Mouse (Mus musculus) MEL (cell line): ENCODE results near the gene Commd4.

Source experiments
- CTCF ChIP-seq, 3 experiments: IDR thresholded peaks in 2 of 3; conservative IDR thresholded peaks in 1 of 3; 2 replicates each; pipeline ENCODE4 v1.5.1; 2011 to 2012; ENCODE audit warnings: low read length in 3 of 3, low read depth in 2 of 3, mild to moderate bottlenecking in 2 of 3, improper control_type of control experiment in 1 of 3, inconsistent platforms in 1 of 3, mixed read lengths in 1 of 3, moderate library complexity in 1 of 3; ENCODE audit not compliant: control insufficient read depth in 1 of 3, insufficient read depth in 1 of 3, poor library complexity in 1 of 3, severe bottlenecking in 1 of 3
- GABPA ChIP-seq: IDR thresholded peaks from 2 replicates; pipeline ENCODE4 v1.6.1; 2012; ENCODE audit warnings: low read depth, mild to moderate bottlenecking, inconsistent platforms, low read length, improper control_type of control experiment, moderate library complexity
- JUND ChIP-seq: IDR thresholded peaks from 2 replicates; pipeline ENCODE4 v1.6.1; 2011; ENCODE audit warnings: low read depth, mild to moderate bottlenecking, improper control_type of control experiment, low read length
- KAT2A ChIP-seq: conservative IDR thresholded peaks from 2 replicates; pipeline ENCODE4 v1.6.1; 2012; ENCODE audit warnings: low read depth, low read length, improper control_type of control experiment, inconsistent platforms
- MAFK ChIP-seq: IDR thresholded peaks from 2 replicates; pipeline ENCODE4 v1.6.1; 2011; ENCODE audit warnings: low read depth, mild to moderate bottlenecking, low read length, improper control_type of control experiment, borderline replicate concordance
- MAZ ChIP-seq: IDR thresholded peaks from 2 replicates; pipeline ENCODE4 v1.6.1; 2012; ENCODE audit warnings: low read depth, mild to moderate bottlenecking, inconsistent platforms, low read length, improper control_type of control experiment
- POLR2A ChIP-seq, 2 experiments: IDR thresholded peaks; 2 replicates each; pipeline ENCODE4 v1.6.1; 2011 to 2012; ENCODE audit warnings: low read length in 2 of 2, mild to moderate bottlenecking in 2 of 2, control low read depth in 1 of 2, improper control_type of control experiment in 1 of 2, low read depth in 1 of 2, moderate library complexity in 1 of 2; ENCODE audit not compliant: control insufficient read depth in 1 of 2, insufficient read depth in 1 of 2, poor library complexity in 1 of 2
- POLR2AphosphoS5 ChIP-seq: IDR thresholded peaks from 2 replicates; pipeline ENCODE4 v1.6.1; 2012; ENCODE audit warnings: low read depth, borderline replicate concordance, mild to moderate bottlenecking, inconsistent platforms, low read length, moderate library complexity, mixed read lengths
- RCOR1 ChIP-seq: IDR thresholded peaks from 2 replicates; pipeline ENCODE4 v1.6.1; 2012; ENCODE audit warnings: low read depth, mild to moderate bottlenecking, inconsistent platforms, low read length, improper control_type of control experiment
- TAL1 ChIP-seq: IDR thresholded peaks from 2 replicates; pipeline ENCODE4 v1.6.1; 2012; ENCODE audit warnings: mild to moderate bottlenecking, inconsistent platforms, low read length, moderate library complexity, mixed read lengths
- USF1 ChIP-seq: IDR thresholded peaks from 2 replicates; pipeline ENCODE4 v1.6.1; 2014; ENCODE audit warnings: low read depth, mild to moderate bottlenecking, inconsistent platforms, low read length, improper control_type of control experiment, moderate library complexity
- USF2 ChIP-seq, 2 experiments: IDR thresholded peaks; 2 replicates each; pipeline ENCODE4 v1.6.1; 2011 to 2012; ENCODE audit warnings: improper control_type of control experiment in 2 of 2, low read length in 2 of 2, borderline replicate concordance in 1 of 2, inconsistent platforms in 1 of 2, low read depth in 1 of 2, mild to moderate bottlenecking in 1 of 2; ENCODE audit not compliant: insufficient read depth in 1 of 2
- ZMIZ1 ChIP-seq: IDR thresholded peaks from 2 replicates; pipeline ENCODE4 v1.6.1; 2012; ENCODE audit warnings: low read depth, mild to moderate bottlenecking, inconsistent platforms, low read length, improper control_type of control experiment, moderate library complexity

DNA sequence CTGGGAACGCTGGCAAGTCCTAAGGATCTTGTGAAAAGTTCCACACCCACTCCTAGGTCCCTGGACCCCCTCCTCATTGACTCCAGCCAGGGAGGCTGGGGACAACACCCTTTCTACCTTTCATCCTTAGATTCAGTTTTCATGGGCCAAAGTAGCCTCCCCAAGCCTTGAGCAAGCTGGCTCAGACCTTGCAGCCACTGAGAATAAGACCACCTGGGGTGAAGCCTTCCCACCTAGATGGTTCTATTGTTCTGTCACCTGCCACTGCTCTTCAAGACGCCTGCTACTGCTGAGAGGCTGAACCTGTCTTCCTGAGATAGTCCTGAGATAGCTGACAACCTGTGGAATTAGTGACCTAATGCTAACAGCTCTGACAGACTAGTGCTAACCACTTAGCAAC lies 5.0 kb upstream of the Commd4 start:
- no peak for TF ChIP-seq CTCF (IDR thresholded peaks at IDR 0.05 in 2 of 3, conservative IDR thresholded peaks at IDR 0.05 in 1 of 3; ENCODE audit: control insufficient read depth in 1 of 3, insufficient read depth in 1 of 3, low read depth in 2 of 3, low read length in 3 of 3, poor library complexity in 1 of 3, severe bottlenecking in 1 of 3)
- TF ChIP-seq KAT2A, result no peak
- no peak for TF ChIP-seq MAZ
- TF ChIP-seq MAFK, result no peak
- no peak for TF ChIP-seq POLR2A (IDR thresholded peaks at IDR 0.05; ENCODE audit: control insufficient read depth in 1 of 2, insufficient read depth in 1 of 2, low read depth in 1 of 2, low read length in 2 of 2, poor library complexity in 1 of 2)
- no peak for TF ChIP-seq JUND
- TF ChIP-seq USF1, result no peak
- TF ChIP-seq USF2 (IDR thresholded peaks at IDR 0.05; ENCODE audit: borderline replicate concordance in 1 of 2, insufficient read depth in 1 of 2, low read depth in 1 of 2, low read length in 2 of 2), result no peak
- TF ChIP-seq GABPA, result no peak
- no peak for TF ChIP-seq ZMIZ1
- no peak for TF ChIP-seq POLR2AphosphoS5
- no peak for TF ChIP-seq TAL1
- no peak for TF ChIP-seq RCOR1
